Mouse (Mus musculus) neural tube, embryonic 14.5 days (tissue): Measurements from ENCODE around the gene Tekt4. TPM values are rescaled to one million over a fixed set of nuclear protein-coding genes. Genes with fewer than 3 reads are reported as not detected.

Experiments
- ATAC-seq: fragments of 200-750 bp; cut with Nextera tagmentation; 2 replicates; pipeline ENCODE4 v1.8.0; 2017; ENCODE audit warnings: low read depth, mild to moderate bottlenecking, moderate TSS enrichment, moderate library complexity
- H3K27ac ChIP-seq: fragments of 300-500 bp; sonication (generic); 2 replicates; pipeline ENCODE4 v1.5.1; 2014; ENCODE audit warnings: low read depth, mild to moderate bottlenecking, control low read depth, low read length, moderate library complexity, mixed read lengths
- H3K27me3 ChIP-seq: fragments of 300-500 bp; sonication (generic); 2 replicates; pipeline ENCODE4 v1.6.1; 2014; ENCODE audit warnings: low read length; ENCODE audit not compliant: control insufficient read depth, insufficient read depth
- H3K36me3 ChIP-seq: fragments of 300-500 bp; sonication (generic); 2 replicates; pipeline ENCODE4 v1.6.1; 2014; ENCODE audit warnings: low read length, mixed read lengths; ENCODE audit not compliant: control insufficient read depth, insufficient read depth
- H3K4me1 ChIP-seq: fragments of 300-500 bp; sonication (generic); 2 replicates; pipeline ENCODE4 v1.6.1; 2014; ENCODE audit warnings: low read length; ENCODE audit not compliant: control insufficient read depth, insufficient read depth
- H3K4me2 ChIP-seq: fragments of 300-500 bp; sonication (generic); 2 replicates; pipeline ENCODE4 v1.6.1; 2014; ENCODE audit warnings: mild to moderate bottlenecking, low read depth, low read length, control low read depth
- H3K4me3 ChIP-seq: fragments of 300-500 bp; sonication (generic); 2 replicates; pipeline ENCODE4 v1.5.1; 2014; ENCODE audit warnings: low read depth, low read length, control low read depth, mixed read lengths
- H3K9ac ChIP-seq: fragments of 300-500 bp; sonication (generic); replicated peaks from 2 replicates; pipeline ENCODE4 v1.6.1; 2014; ENCODE audit warnings: low read depth, mild to moderate bottlenecking, control low read depth, low read length, mixed read lengths
- H3K9me3 ChIP-seq: fragments of 300-500 bp; sonication (generic); 2 replicates; pipeline ENCODE4 v1.6.1; 2016; ENCODE audit warnings: low read length; ENCODE audit not compliant: control insufficient read depth
- WGBS: fragments of 180-500 bp; shearing (Covaris S2); extraction: QIAGEN DNeasy Blood & Tissue Kit; methylation state at CpG from one replicate; pipeline ENCODE4 v1.1.7; 2014; 5-methylcytosine and 5-hydroxymethylcytosine counted together
- polyA plus RNA-seq: library from polyadenylated mRNA; unstranded; fragments of >200 nt; fragmentation: Nextera tagmentation; extraction: Ambion mirVana; gene quantifications from 2 replicates; pipeline ENCODE4 v1.2.1, GENCODE M21; 2014

The Tekt4 gene
- polyA plus RNA-seq, 1 experiment from 2014 or later, result 0.83 TPM

- H3K27me3 ChIP-seq, result no peaks in the 10 kb centered on the region
- 31% methylated on average over 10 of the region's 10 CpGs for WGBS
- no peak overlapping the region for H3K27ac ChIP-seq
- no peaks in the 10 kb centered on the region for H3K36me3 ChIP-seq
- ATAC-seq, result peak; percentile 54; the same call in 1 of the 2 replicates
- H3K4me3 ChIP-seq, result no peak overlapping the region
- no peak overlapping the region for H3K9ac ChIP-seq
- no peak overlapping the region for H3K4me2 ChIP-seq
- H3K9me3 ChIP-seq, result no peaks in the 10 kb centered on the region
- H3K4me1 ChIP-seq, result peaks cover 20% of the 10 kb centered on the region
Measured at GRCm38 (mm10) chr17:25427441-25427840, 27.0 kb upstream of the Tekt4 start.

DNA sequence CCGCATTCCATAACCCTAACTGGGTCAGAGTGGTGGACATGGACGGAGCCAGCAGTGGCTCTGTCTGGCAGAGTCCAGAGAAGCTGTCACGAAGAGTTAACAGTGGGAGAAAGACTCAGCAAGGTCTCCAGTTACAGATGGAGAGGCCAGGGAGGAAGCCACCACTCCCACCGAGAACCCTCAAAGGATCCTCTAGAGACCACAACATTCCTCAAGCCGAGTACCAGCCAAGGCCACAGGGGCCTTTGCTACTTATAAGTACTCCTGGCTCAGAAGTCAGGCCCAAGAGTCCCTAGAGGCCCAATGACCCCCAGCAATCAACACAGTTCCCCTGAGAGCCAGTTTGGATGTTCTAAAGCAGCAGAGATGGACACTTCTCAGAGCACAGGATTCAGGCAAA, 25.2 kb upstream of the Tekt4 start:
- no peak overlapping the region for H3K4me2 ChIP-seq
- no peak overlapping the region for H3K27ac ChIP-seq
- ATAC-seq, result no peak
- H3K36me3 ChIP-seq, result no peaks in the 10 kb centered on the region
- no peak overlapping the region for H3K4me3 ChIP-seq
- WGBS, result 62% methylated on average over 5 of the region's 5 CpGs
- no peaks in the 10 kb centered on the region; the same call in 1 of the 2 replicates for H3K27me3 ChIP-seq
- H3K9ac ChIP-seq, result no peak overlapping the region
- H3K9me3 ChIP-seq, result no peaks in the 10 kb centered on the region
- peaks cover 24% of the 10 kb centered on the region for H3K4me1 ChIP-seq

GRCm38 (mm10) chr17:25429886-25430285, 24.5 kb upstream of the Tekt4 start:
- Histone ChIP-seq H3K9ac (no peak overlapping the region), H3K27me3 (no peaks in the 10 kb centered on the region; the same call in 1 of the 2 replicates), H3K9me3 (no peaks in the 10 kb centered on the region), H3K4me2 (no peak overlapping the region), H3K36me3 (no peaks in the 10 kb centered on the region), H3K4me3 (no peak overlapping the region), H3K4me1 (peaks cover 26% of the 10 kb centered on the region), H3K27ac (no peak overlapping the region)
- WGBS, result 37% methylated on average over 6 of the region's 6 CpGs
- no peak for ATAC-seq

GRCm38 (mm10) chr17:25430534-25430933, 23.9 kb upstream of the Tekt4 start:
- Histone ChIP-seq H3K4me3 (peak overlapping the region; percentile 88; the same call in 1 of the 2 replicates), H3K4me2 (peak overlapping the region; percentile 75), H3K4me1 (peaks cover 27% of the 10 kb centered on the region), H3K9ac (no peak overlapping the region), H3K27ac (no peak overlapping the region), H3K36me3 (no peaks in the 10 kb centered on the region), H3K27me3 (no peaks in the 10 kb centered on the region; the same call in 1 of the 2 replicates), H3K9me3 (no peaks in the 10 kb centered on the region)
- no peak for ATAC-seq
- 64% methylated on average over 8 of the region's 8 CpGs for WGBS

DNA sequence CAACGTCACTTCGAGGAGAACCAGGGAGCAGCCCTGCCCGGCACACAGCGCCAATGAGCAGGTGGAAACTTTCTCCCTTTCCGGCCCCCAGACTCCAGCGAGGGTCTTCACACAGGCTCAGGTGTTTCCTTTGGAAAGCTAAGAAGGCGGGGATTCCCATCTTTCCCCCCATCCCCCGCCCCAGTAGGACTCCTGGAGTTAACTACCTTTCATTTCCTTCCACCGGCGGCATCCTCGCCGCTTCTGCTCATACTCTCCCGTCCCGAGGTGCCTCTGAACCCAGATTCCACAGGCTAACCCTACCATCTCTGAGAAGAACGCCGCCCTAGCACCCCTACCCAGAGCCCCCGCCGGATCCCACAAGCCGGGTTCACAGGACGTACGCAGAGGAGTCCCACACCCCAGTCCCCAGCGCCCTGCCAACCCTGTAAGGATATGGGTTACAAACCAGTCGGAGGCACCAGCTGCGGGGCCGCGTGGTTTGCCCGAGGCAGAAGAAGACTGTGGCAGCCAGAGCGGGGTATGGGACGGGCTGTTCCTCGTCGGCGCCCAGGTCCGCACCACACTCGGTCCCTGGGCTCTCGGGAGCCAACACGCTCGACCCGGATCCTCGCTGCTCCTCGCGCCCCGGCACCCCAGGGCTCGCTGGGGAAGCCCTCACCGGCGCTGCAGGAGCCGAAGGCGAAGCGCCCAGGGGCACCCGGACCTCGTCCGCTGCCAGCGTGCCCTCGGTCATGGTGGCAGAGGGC, 21.8 kb upstream of the Tekt4 start:
- WGBS, result 1% methylated on average over 53 of the region's 53 CpGs
- ATAC-seq, result peak; percentile 26; the same call in 1 of the 2 replicates
- no peaks in the 10 kb centered on the region for H3K36me3 ChIP-seq

GRCm38 (mm10) chr17:25433223-25433616, 21.2 kb upstream of the Tekt4 start:
- ATAC-seq, result peak; percentile 45
- peak overlapping the region; percentile 75 for H3K4me2 ChIP-seq
- no peaks in the 10 kb centered on the region for H3K9me3 ChIP-seq
- peak overlapping the region; percentile 82 for H3K27ac ChIP-seq
- H3K36me3 ChIP-seq, result no peaks in the 10 kb centered on the region
- 1% methylated on average over 27 of the region's 40 CpGs for WGBS
- peaks cover 27% of the 10 kb centered on the region for H3K4me1 ChIP-seq
- peak overlapping the region; percentile 95 for H3K9ac ChIP-seq
- no peaks in the 10 kb centered on the region; the same call in 1 of the 2 replicates for H3K27me3 ChIP-seq
- H3K4me3 ChIP-seq, result peak overlapping the region; percentile 88

More for the DNA sequence above, 21.8 kb upstream of the Tekt4 start:
- Histone ChIP-seq H3K4me3 (peak overlapping the region; percentile 88), H3K27ac (peak overlapping the region; percentile 82), H3K27me3 (no peaks in the 10 kb centered on the region; the same call in 1 of the 2 replicates), H3K9me3 (no peaks in the 10 kb centered on the region), H3K4me2 (peak overlapping the region; percentile 75), H3K9ac (peak overlapping the region; percentile 95), H3K4me1 (peaks cover 27% of the 10 kb centered on the region)

GRCm38 (mm10) chr17:25433617-25434606, 20.5 kb upstream of the Tekt4 start, which contains the start of gene Cacna1h:
Cacna1h (minus strand) TSS chr17:25433783.
- peak; percentile 84 for ATAC-seq
- Histone ChIP-seq H3K4me2 (peak within 1 kb of the TSS; percentile 75), H3K4me1 (peaks cover 27% of the 10 kb centered on the region), H3K9me3 (no peaks in the 10 kb centered on the region), H3K9ac (peak within 1 kb of the TSS; percentile 95), H3K27me3 (no peaks in the 10 kb centered on the region; the same call in 1 of the 2 replicates), H3K4me3 (peak within 1 kb of the TSS; percentile 88), H3K36me3 (no peaks in the 10 kb centered on the region), H3K27ac (peak within 1 kb of the TSS; percentile 82)
- WGBS, result under 1% methylated on average over 67 of the region's 103 CpGs

- Histone ChIP-seq H3K4me3 (no peak overlapping the region), H3K36me3 (no peaks in the 10 kb centered on the region), H3K9ac (no peak overlapping the region), H3K27ac (no peak overlapping the region), H3K4me1 (0 out of 2 replicates have a peak, but pooled peaks cover 3% of the 10 kb centered on the region), H3K9me3 (no peaks in the 10 kb centered on the region), H3K4me2 (no peak overlapping the region), H3K27me3 (no peaks in the 10 kb centered on the region)
- WGBS, result 81% methylated on average over 6 of the region's 6 CpGs
- no peak for ATAC-seq
Measured at GRCm38 (mm10) chr17:25441417-25441816, 13.0 kb upstream of the Tekt4 start.
